Mouse (Mus musculus): Measurements from ENCODE around the gene Bgn.

Gene Bgn

GRCm38 (mm10) chrX:73490186-73490585 is 6.8 kb downstream of the Bgn start:
- CTCF ChIA-PET = no interaction called here

- CTCF ChIA-PET = no interaction called here
Measured at GRCm38 (mm10) chrX:73490804-73491203, 7.4 kb downstream of the Bgn start.

GRCm38 (mm10) chrX:73493567-73493966 is 10.2 kb downstream of the Bgn start:
- CTCF ChIA-PET = interaction anchor here (0.7 to 1.1 kb wide), 3 partner anchors 32 to 266 kb away, joined by 3 to 5 read pairs (median 5); no protein-coding TSS in a partner anchor

GRCm38 (mm10) chrX:73496746-73497145 is 13.3 kb downstream of the Bgn start:
- CTCF ChIA-PET = no interaction called here

DNA sequence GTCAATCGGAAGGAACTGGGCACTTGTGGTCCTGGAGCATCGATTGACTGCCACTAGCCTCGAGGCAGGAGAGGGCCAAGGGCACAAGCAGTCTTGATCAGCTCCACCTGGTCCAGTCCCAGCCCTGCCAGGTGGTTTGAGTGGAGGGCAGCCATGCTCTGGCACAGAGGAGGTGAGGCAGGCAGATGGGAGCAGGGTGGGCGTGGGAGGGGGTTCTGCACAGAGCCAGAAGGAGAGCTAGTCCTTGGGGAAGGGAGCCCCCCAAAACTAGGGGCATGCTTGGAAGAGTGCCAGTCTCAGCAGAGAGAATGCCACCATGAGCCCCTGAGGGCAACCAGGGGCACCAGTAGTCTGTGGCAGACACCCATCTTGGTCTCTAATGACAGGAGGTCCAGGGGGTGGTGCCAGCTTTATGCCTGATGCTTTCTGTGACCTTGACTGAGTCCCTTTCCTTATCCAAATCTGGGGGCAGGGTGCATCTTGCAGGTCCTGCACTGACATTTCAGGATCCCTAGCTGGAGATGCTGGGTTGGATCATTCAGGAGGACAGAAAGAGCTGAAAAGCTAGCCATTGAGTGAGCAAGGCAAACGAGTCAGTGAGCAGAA is 21.8 kb downstream of the Bgn start:
- CTCF ChIA-PET = interaction anchor here (0.7 kb wide), 1 partner anchor 186 kb away, joined by 12 read pairs; no protein-coding TSS in a partner anchor

GRCm38 (mm10) chrX:73506577-73506976 is 23.2 kb downstream of the Bgn start:
- CTCF ChIA-PET = no interaction called here

DNA sequence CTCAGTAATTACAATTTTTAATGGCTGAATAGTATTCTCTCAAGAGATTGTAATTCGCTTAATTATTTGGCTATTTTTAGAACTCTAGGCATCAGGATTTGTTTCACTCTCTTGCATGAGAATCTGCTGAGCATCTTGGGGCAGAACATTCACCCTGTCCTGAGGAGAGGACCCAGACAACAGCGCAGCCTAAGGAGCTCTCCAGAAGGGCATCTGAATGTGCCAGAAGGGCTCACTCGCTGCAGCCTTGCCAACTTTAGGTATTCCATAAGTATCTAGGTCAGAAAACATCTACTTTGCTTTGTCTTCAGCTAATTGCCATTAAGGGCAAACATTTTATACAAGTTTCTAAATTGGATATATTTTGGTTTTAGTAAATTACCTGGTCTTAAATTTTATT is 25.8 kb downstream of the Bgn start:
- CTCF ChIA-PET = no interaction called here

DNA sequence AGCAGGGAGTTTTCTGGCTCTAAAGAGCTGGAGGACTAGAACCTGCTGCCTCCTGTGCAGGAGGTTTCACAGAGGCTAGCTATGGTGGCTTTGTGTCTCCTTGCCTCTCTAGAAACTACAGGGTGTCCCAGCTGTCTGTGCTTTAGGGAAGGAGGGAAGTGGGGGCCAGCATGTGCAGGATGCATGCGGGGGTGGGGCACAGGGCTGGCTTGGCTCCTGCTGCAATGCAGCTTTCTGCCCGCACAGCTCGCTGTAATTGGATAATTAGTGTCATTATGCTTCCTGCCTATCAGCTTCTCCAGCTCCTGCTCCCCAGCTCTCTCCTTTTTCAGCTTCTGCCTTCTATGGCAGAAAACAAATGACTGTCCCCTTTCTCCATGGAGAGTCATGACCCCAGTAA is 29.5 kb downstream of the Bgn start:
- CTCF ChIA-PET = no interaction called here

DNA sequence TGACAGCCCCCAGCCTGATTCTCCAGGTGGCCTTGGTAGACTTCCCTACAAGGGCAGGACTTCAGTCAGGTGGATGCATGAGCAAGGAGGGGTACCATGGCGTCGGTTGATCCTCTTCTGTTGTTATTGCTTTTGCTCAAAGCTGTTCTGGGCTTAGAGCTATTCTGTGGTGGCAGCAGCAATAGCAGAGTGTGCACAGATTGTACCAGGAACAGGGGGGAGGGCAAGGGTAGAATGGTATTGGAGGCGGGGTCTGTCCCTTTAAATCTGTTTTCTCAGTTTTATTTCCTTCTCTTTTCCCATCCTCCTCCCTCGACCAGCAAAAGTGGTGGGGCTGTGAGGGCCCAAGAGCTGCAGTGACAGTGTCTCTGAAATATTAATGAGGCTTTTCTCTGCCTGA is 33.2 kb downstream of the Bgn start:
- CTCF ChIA-PET = no interaction called here

- CTCF ChIA-PET = no interaction called here
Measured at GRCm38 (mm10) chrX:73517060-73517600, 33.7 kb downstream of the Bgn start.

DNA sequence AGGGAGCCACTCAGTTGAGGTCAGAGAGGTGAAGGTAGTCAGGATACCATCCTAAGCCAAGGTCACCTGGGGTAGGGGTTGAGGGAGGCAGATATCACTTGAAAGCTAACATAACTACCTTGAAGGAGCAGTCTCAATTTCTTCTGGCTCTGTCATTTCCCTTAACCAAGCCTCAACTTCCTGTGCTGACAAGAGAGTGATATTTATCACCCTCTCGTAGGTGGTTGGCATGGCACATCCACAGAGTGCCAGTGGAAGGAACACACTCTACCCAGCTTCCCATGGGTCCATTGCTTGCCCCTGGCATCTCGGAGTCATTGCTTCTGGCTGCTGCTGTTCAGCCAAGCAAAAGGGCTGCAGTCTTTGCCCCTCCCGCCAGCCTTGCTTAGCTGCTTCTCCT is 37.3 kb downstream of the Bgn start:
- CTCF ChIA-PET = no interaction called here

- CTCF ChIA-PET = no interaction called here
Measured at GRCm38 (mm10) chrX:73524318-73525222, 41.2 kb downstream of the Bgn start.

DNA sequence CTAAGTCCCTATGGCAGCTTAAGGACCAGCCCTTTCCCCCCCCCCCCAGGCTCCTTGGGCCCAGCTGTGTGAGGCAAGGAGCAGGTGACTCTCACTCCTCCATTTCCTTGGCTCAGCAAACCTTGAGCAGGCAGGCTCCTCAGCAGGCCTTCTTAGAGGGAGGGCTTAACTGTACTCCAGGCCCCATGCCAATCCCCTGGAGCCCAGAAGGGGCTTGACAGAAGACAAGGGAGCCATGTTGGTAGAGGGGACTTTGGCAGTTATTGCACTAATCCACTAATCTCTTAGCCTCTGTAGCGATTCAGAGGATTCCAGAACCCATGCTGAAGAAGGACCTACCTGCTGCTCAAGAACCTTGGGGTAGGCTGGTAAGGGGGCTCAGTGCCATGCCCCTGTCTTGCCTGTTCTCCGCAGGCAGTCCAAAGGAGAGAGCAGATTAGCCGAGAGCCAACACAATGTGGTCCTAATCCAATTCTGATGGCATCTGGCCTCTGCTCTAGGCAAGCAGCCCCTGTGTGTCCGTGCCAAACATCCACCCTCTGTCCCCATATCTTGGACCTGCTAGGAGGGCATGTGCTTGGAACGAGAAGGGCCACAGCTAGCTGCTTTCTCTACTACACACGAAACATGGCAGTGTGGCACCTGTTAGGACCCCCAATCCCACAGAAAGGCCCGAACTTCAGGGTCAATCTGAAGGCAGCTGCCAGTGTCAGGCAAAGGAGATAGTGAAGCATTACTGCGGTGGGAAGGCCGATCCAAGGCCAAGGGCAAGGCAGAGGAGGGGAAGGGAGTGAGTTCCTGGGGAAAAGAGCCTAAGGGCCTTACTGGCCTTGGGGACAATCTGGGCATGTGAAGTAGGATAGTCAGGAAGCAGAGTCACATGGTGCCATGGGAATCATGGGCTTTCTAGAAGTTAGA is 42.1 kb downstream of the Bgn start:
- CTCF ChIA-PET = interaction anchor here (0.9 kb wide), 1 partner anchor 32 kb away, joined by 5 read pairs; no protein-coding TSS in a partner anchor

DNA sequence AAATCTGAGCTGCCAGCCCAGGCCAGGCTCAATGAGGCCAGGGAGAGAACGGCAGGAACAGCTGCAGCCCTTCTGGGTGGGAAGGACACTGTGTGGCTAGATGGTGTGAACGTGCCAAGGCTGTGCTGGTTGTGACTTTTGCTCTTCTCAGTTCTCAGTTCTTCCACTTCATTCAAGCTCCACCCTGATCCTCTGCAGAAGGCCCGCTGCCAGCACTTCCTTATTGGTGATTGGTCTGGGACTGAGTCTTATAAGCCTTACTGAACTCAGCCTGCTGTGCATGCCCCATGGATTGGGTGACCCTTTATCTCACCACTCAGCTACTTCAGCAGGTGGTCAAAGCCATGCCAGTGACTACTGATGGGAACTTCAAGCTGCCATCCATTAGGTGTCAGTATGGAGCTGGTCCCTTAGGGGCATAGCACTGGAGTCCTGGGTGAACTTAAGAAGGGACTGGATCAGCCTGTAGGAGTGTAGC is 43.0 kb downstream of the Bgn start:
- CTCF ChIA-PET = interaction anchor here (0.9 kb wide), 1 partner anchor 33 kb away, joined by 5 read pairs; no protein-coding TSS in a partner anchor

DNA sequence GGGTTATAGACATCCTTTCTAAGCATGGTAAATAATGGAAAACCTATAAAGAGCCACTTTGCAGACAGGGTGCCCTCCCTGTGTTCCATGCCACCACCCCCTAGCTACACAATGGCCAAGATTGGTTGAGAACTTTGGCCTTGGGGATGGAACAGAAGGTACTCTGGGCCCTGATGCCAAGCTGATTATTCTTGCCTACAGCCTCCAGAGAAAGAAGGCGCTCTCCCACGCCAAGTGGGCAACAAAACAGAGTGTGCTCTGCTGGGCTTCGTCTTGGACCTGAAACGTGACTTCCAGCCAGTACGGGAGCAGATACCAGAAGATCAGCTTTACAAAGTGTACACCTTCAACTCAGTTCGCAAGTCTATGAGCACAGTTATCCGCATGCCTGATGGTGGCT is 54.5 kb downstream of the Bgn start:
- CTCF ChIA-PET = no interaction called here

DNA sequence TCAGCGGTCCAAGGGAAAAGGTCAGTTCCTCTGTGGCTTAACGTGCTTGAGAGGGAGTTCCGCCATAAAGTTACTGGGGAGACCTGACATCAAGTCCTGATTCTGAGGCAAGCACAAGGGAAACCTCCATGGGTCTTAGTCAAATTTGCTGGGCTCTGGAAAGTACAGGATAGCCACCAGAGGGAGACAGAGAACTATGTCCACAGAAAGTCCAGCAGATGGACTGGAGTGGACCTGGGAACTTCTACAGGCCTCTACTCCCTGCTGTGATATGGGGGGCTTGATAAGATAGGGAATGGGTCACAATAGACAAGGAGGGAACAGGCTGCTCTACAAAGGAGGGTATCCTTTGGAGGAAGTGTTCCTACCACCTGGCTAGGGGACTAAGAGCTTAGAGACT is 59.9 kb downstream of the Bgn start:
- CTCF ChIA-PET = no interaction called here

Measured in spleen, embryonic (tissue).